In genomic region chr5:114658255-114658654, GRCm38 (mm10) we compare ENCODE assay signal across 8 mouse cellular contexts. TPM values are rescaled to one million over a fixed set of nuclear protein-coding genes. Genes with fewer than 3 reads are reported as not detected.
DNase-seq lines count a peak whose midpoint lies in the region; ATAC-seq and TF ChIP-seq lines count a peak whose summit lies in the region.

Trpv4 (minus strand) TSS chr5:114658421.

- peak; percentile 40 for DNase-seq in gastrocnemius, postnatal 10 days
- DNase-seq in gastrocnemius, adult 8-10 months (ENCODE audit: low spot score in 2 of 2) = no peak
- peak; percentile 19 for DNase-seq in MN1 (ENCODE audit: low spot score)
- DNase-seq in limb, embryonic 10.5 days (ENCODE audit: low spot score) = no peak
- DNase-seq in ovary, postnatal 10 days (ENCODE audit: low spot score) = no peak
- no peak for DNase-seq in adipocyte (ENCODE audit: low spot score)

- peak within 1 kb of the TSS; percentile 90 for H3K4me2 ChIP-seq in heart, embryonic 14.5 days (ENCODE audit: low read length)

- TF ChIP-seq CTCF in small intestine, adult 2 months (IDR thresholded peaks at IDR 0.05; ENCODE audit: extremely low read depth, insufficient read length, insufficient replicate concordance, low read depth, low read length) = no peak

- H3K27ac ChIP-seq in heart, embryonic 14.5 days (replicated peaks in 1 of 2; ENCODE audit: control insufficient read depth in 1 of 2, insufficient read depth in 1 of 2, low read depth in 2 of 2, low read length in 2 of 2) = no peak within 1 kb of the TSS
- H3K27ac ChIP-seq in limb, embryonic 10.5 days = peak within 1 kb of the TSS; percentile 56
- no peak within 1 kb of the TSS for H3K27ac ChIP-seq in small intestine, adult 2 months (ENCODE audit: insufficient read depth, low read depth, low read length)

- peaks cover 52% of the 10 kb centered on the region for H3K27me3 ChIP-seq in heart, embryonic 14.5 days (ENCODE audit: control insufficient read depth, insufficient read depth, low read length)
- peaks cover 78% of the 10 kb centered on the region for H3K27me3 ChIP-seq in limb, embryonic 10.5 days (ENCODE audit: low read depth, poor library complexity, severe bottlenecking)
- peaks cover 20% of the 10 kb centered on the region for H3K27me3 ChIP-seq in small intestine, adult 2 months (ENCODE audit: control insufficient read depth, insufficient read depth, low read length)

- no peak for TF ChIP-seq POLR2A in small intestine, adult 2 months (IDR thresholded peaks at IDR 0.05; ENCODE audit: low read depth, low read length)

- H3K4me1 ChIP-seq in heart, embryonic 14.5 days (ENCODE audit: control insufficient read depth in 2 of 2, insufficient read depth in 2 of 2, low read length in 2 of 2) = peaks cover 6 to 7% of the 10 kb centered on the region in 2 experiments; a peak in 3 of 4 replicates
- H3K4me1 ChIP-seq in limb, embryonic 10.5 days = peaks cover 23% of the 10 kb centered on the region
- no peaks in the 10 kb centered on the region; the same call in 1 of the 2 replicates for H3K4me1 ChIP-seq in small intestine, adult 2 months (ENCODE audit: control insufficient read depth, insufficient read depth, insufficient read length, low read length)

- H3K9me3 ChIP-seq in heart, embryonic 14.5 days (ENCODE audit: control insufficient read depth, low read length) = no peaks in the 10 kb centered on the region
- H3K9me3 ChIP-seq in limb, embryonic 10.5 days (replicated peaks) = no peaks in the 10 kb centered on the region

- H3K9ac ChIP-seq in heart, embryonic 14.5 days (ENCODE audit: low read length) = peak within 1 kb of the TSS; percentile 66

- H3K4me3 ChIP-seq in heart, embryonic 14.5 days (ENCODE audit: control insufficient read depth in 1 of 2, insufficient read depth in 1 of 2, low read depth in 1 of 2, low read length in 2 of 2) = peak within 1 kb of the TSS; percentile 52 to 56
- peak within 1 kb of the TSS; percentile 65 for H3K4me3 ChIP-seq in limb, embryonic 10.5 days
- H3K4me3 ChIP-seq in small intestine, adult 2 months (ENCODE audit: low read depth, low read length) = peak within 1 kb of the TSS; percentile 48

- no peaks in the 10 kb centered on the region for H3K36me3 ChIP-seq in heart, embryonic 14.5 days (ENCODE audit: control insufficient read depth, insufficient read depth, low read length)
- H3K36me3 ChIP-seq in limb, embryonic 10.5 days = no peaks in the 10 kb centered on the region
- H3K36me3 ChIP-seq in small intestine, adult 2 months (ENCODE audit: control insufficient read depth, insufficient read depth, low read length) = no peaks in the 10 kb centered on the region

- 0 out of 2 replicates have a peak, but pooled peaks have one; percentile 44 for ATAC-seq in heart, embryonic 14.5 days (ENCODE audit: insufficient number of reproducible peaks, insufficient read depth, low FRiP score, low read depth)

- 1% methylated on average over 38 of the region's 47 CpGs for WGBS in heart, embryonic 14.5 days
- WGBS in limb, embryonic 10.5 days = under 1% methylated on average over 47 of the region's 47 CpGs
- under 1% methylated on average over 47 of the region's 47 CpGs for WGBS in small intestine, adult 2 months

RNA-seq across cellular contexts. Expression of gene Trpv4, which starts in this region (rescaled TPM):
- total RNA-seq in gastrocnemius, postnatal 10 days (2021) = 1 to 10 TPM; 2.1 to 2.5 TPM
- total RNA-seq in gastrocnemius, adult 8-10 months (2022) = 1 to 10 TPM; 1.3 to 1.7 (median 1.3) TPM
- polyA plus RNA-seq in heart, embryonic 14.5 days (2014; fragmentation: Nextera tagmentation; extraction: Ambion mirVana) = 0.78 and 0.84 TPM in 2 replicates
- polyA plus RNA-seq in limb, embryonic 10.5 days (2016; fragmentation: Nextera tagmentation; extraction: Ambion mirVana) = 0.31 TPM in 2 replicates
- polyA plus RNA-seq in small intestine, adult 2 months (2012; rRNA removed) = 2.4 and 2.9 TPM in 2 replicates

Comparison
In these comparisons a context has a peak if more than half of its experiments do, and no peak if none do; other contexts are left out.
1. DNase-seq: peak in gastrocnemius, postnatal 10 days (single experiment) and MN1 (single experiment); none in gastrocnemius, adult 8-10 months (0 of 2), limb, embryonic 10.5 days (single experiment), ovary, postnatal 10 days (single experiment) and adipocyte (single experiment).
2. Peak in ATAC-seq, H3K4me3 ChIP-seq, H3K9ac ChIP-seq and H3K4me2 ChIP-seq in heart, embryonic 14.5 days; RNA of the gene not detected or under 1 TPM.
3. Peak in every context shown above with its lines, with median percentiles within 50 percentile points of each other: H3K4me3 ChIP-seq.